In genomic region chr6:94550298-94550697, GRCm38 (mm10) we compare ENCODE assay signal across 20 mouse cellular contexts. TPM values are rescaled to one million over a fixed set of nuclear protein-coding genes. Genes with fewer than 3 reads are reported as not detected.
A peak's percentile ranks its signal among the peaks of the same experiment; 100 is the strongest.
DNase-seq lines count a peak whose midpoint lies in the region.
"Had no signal": no experiment of that assay in that cellular context is flagged by ENCODE, and none has a peak within 500 bp of the region (broad histone marks: within the 10 kb centered on the region; RNA-seq: fewer than 3 reads in every experiment).

No protein-coding gene starts in this region.

- H3K27ac ChIP-seq in limb, embryonic 10.5 days, result no peak overlapping the region
- H3K27ac ChIP-seq: embryonic facial prominence, embryonic 13.5 days; forebrain, embryonic 13.5 days; gastrocnemius, adult 2 months; kidney, embryonic 15.5 days; limb, embryonic 15.5 days; midbrain, embryonic 12.5 days; neural tube, embryonic 12.5 days; stomach, postnatal 0 days had no signal

- 0 out of 2 replicates have a peak, but pooled peaks cover 6% of the 10 kb centered on the region for H3K36me3 ChIP-seq in limb, embryonic 10.5 days
- H3K36me3 ChIP-seq: embryonic facial prominence, embryonic 13.5 days; limb, embryonic 15.5 days; midbrain, embryonic 12.5 days; neural tube, embryonic 12.5 days had no signal

- WGBS in limb, embryonic 10.5 days, result 73% methylated on average over 6 of the region's 6 CpGs

- no peaks in the 10 kb centered on the region for H3K27me3 ChIP-seq in limb, embryonic 10.5 days (ENCODE audit: low read depth, poor library complexity, severe bottlenecking)
- H3K27me3 ChIP-seq: forebrain, embryonic 13.5 days; kidney, embryonic 15.5 days; limb, embryonic 15.5 days; midbrain, embryonic 12.5 days; neural tube, embryonic 12.5 days had no signal

- no peaks in the 10 kb centered on the region for H3K9me3 ChIP-seq in limb, embryonic 10.5 days (replicated peaks)
- H3K9me3 ChIP-seq: embryonic facial prominence, embryonic 13.5 days; limb, embryonic 15.5 days; neural tube, embryonic 12.5 days had no signal

- DNase-seq in heart, adult 11 months, result peak; percentile 62
- no peak for DNase-seq in heart, postnatal 4 days
- peak; percentile 57 for DNase-seq in brain, adult 2 months (ENCODE audit: low read depth, low spot score)
- DNase-seq in cerebellum, adult 18-20 months, result peak; percentile 51 to 58
- DNase-seq in cerebellum, postnatal 14 days, result peak; percentile 37 to 55
- no peak for DNase-seq in layer of hippocampus, adult 9-11 months
- no peak for DNase-seq in limb, embryonic 10.5 days (ENCODE audit: low spot score)
- DNase-seq: adrenal gland, postnatal 36 days; embryo, embryonic 11 days; gastrocnemius, adult 2 months; kidney, postnatal 36 days; right cerebral cortex, postnatal 14 days had no signal

- H3K4me1 ChIP-seq in limb, embryonic 10.5 days, result peaks cover 11% of the 10 kb centered on the region
- H3K4me1 ChIP-seq: neural tube, embryonic 12.5 days had no signal

- no peak overlapping the region for H3K4me3 ChIP-seq in limb, embryonic 10.5 days
- H3K4me3 ChIP-seq: embryonic facial prominence, embryonic 13.5 days; erythroblast, embryonic 14.5 days; forebrain, embryonic 13.5 days; gastrocnemius, adult 2 months; kidney, embryonic 15.5 days; limb, embryonic 15.5 days; midbrain, embryonic 12.5 days; neural tube, embryonic 12.5 days had no signal

RNA-seq across cellular contexts. Expression of gene Slc25a26, which starts 50.2 kb away (rescaled TPM):
- 1 to 10 TPM; 9.8 TPM for total RNA-seq in heart, postnatal 4 days (2021)
- 8.1 TPM in 2 replicates for polyA plus RNA-seq in limb, embryonic 10.5 days (2016; fragmentation: Nextera tagmentation; extraction: Ambion mirVana)

Comparison
In these comparisons a context has a peak if more than half of its experiments do, and no peak if none do; other contexts are left out.
1. DNase-seq: peak in heart, adult 11 months (single experiment), brain, adult 2 months (single experiment), cerebellum, adult 18-20 months (2 of 2) and cerebellum, postnatal 14 days (2 of 2); none in heart, postnatal 4 days (single experiment), layer of hippocampus, adult 9-11 months (single experiment) and limb, embryonic 10.5 days (single experiment).